Mouse (Mus musculus): ENCODE data around the gene Mypn. TPM values are rescaled to one million over a fixed set of nuclear protein-coding genes. Genes with fewer than 3 reads are reported as not detected.

Mypn gene
- 0.01 TPM in 2 replicates for polyA plus RNA-seq (2012; rRNA removed)

GRCm38 (mm10) chr10:63203728-63204127, at the start of gene Mypn:
Mypn (minus strand) TSS chr10:63203952.

GRCm38 (mm10) chr10:63243493-63244054, 39.8 kb upstream of the Mypn start, which contains the start of gene Herc4:
Herc4 (plus strand) TSS chr10:63243810.

GRCm38 (mm10) chr10:63099521-63099920, 104.2 kb downstream of the Mypn start, which contains the start of gene Atoh7:
Atoh7 (plus strand) TSS chr10:63099651.

Other genes starting within 250 kb of the Mypn start
- 1.6 and 1.8 TPM in 2 replicates for gene Rufy2, start 223.7 kb downstream of the Mypn start, polyA plus RNA-seq (2012; rRNA removed)
- gene Hnrnph3, start 179.7 kb downstream of the Mypn start, polyA plus RNA-seq (2012; rRNA removed): 18.0 and 21.2 TPM in 2 replicates
- 6.1 and 7.4 TPM in 2 replicates for gene Pbld2, start 179.6 kb downstream of the Mypn start, polyA plus RNA-seq (2012; rRNA removed)
- 92.1 and 101 TPM in 2 replicates for gene Pbld1, start 143.8 kb downstream of the Mypn start, polyA plus RNA-seq (2012; rRNA removed)
- 0.08 TPM in 2 replicates for gene Atoh7, start 104.3 kb downstream of the Mypn start, polyA plus RNA-seq (2012; rRNA removed)
- 20.6 and 23.7 TPM in 2 replicates for gene Herc4, start 39.9 kb upstream of the Mypn start, polyA plus RNA-seq (2012; rRNA removed)
- 4.5 and 4.9 TPM in 2 replicates for gene Sirt1, start 177.8 kb upstream of the Mypn start, polyA plus RNA-seq (2012; rRNA removed)
- gene Dnajc12, start 178.5 kb upstream of the Mypn start, polyA plus RNA-seq (2012; rRNA removed): 9.5 and 9.6 TPM in 2 replicates
- 0.14 and 0.17 TPM in 2 replicates for gene Gm7075, start 217.8 kb upstream of the Mypn start, polyA plus RNA-seq (2012; rRNA removed)
- 0.02 TPM in 2 replicates for gene Ctnna3, start 226.1 kb upstream of the Mypn start, polyA plus RNA-seq (2012; rRNA removed)

All from liver, embryonic 18 days (tissue).